Mouse (Mus musculus) gastrocnemius, adult 2 months (tissue): ENCODE measurements around the gene Hbs1l. TPM values are rescaled to one million over a fixed set of nuclear protein-coding genes. Genes with fewer than 3 reads are reported as not detected.

Source experiments
- DNase-seq: peaks from one replicate; pipeline ENCODE4 v3.0.0; 2022
- H3K27ac ChIP-seq: fragments of 200-600 bp; 2 replicates; pipeline ENCODE4 v1.8.1; 2022; ENCODE audit warnings: mild to moderate bottlenecking
- H3K4me3 ChIP-seq: fragments of 200-600 bp; 2 replicates; pipeline ENCODE4 v1.8.1; 2022; ENCODE audit warnings: mild to moderate bottlenecking, moderate library complexity
- CTCF ChIP-seq: fragments of 200-600 bp; IDR thresholded peaks from 2 replicates; pipeline ENCODE4 v1.8.1; 2022; ENCODE audit warnings: antibody characterized with exemption, mild to moderate bottlenecking, moderate library complexity
- intact Hi-C: fragments of 180-260 bp; cut with DNase I; formaldehyde crosslinking; loops from one replicate; pipeline ENCODE4 v1.15.1; 2025
- long read RNA-seq, 2 experiments: library from polyadenylated mRNA; stranded (forward); transcript quantifications; one replicate each; pipeline ENCODE4 v2.0.0; 2021
- total RNA-seq, 2 experiments: library from RNA; stranded (reverse); gene quantifications; 2 replicates each; pipeline ENCODE4 v1.2.3; 2021

Hbs1l gene
- 10 to 100 TPM; 63.3 to 64.3 TPM for total RNA-seq
- long read RNA-seq, experiment 1, transcript Hbs1l-201 (18 exons, 2,793 nt): minor isoform, 6 of 223 reads
- long read RNA-seq, experiment 1, transcript Hbs1l-209 (18 exons, 2,733 nt): major isoform, 193 of 223 reads
- long read RNA-seq, experiment 1, partial matches to known transcripts: 3 of 223 reads
- long read RNA-seq, experiment 1, other reads (novel, unspliced or antisense): 20 of 223 reads
- long read RNA-seq, experiment 2, transcript Hbs1l-209 (18 exons, 2,733 nt): major isoform, 209 of 230 reads
- long read RNA-seq, experiment 2, transcript Hbs1l-203 (5 exons, 2,625 nt): minor isoform, 5 of 230 reads
- long read RNA-seq, experiment 2, partial matches to known transcripts: 2 of 230 reads
- long read RNA-seq, experiment 2, other reads (novel, unspliced or antisense): 13 of 230 reads

DNA sequence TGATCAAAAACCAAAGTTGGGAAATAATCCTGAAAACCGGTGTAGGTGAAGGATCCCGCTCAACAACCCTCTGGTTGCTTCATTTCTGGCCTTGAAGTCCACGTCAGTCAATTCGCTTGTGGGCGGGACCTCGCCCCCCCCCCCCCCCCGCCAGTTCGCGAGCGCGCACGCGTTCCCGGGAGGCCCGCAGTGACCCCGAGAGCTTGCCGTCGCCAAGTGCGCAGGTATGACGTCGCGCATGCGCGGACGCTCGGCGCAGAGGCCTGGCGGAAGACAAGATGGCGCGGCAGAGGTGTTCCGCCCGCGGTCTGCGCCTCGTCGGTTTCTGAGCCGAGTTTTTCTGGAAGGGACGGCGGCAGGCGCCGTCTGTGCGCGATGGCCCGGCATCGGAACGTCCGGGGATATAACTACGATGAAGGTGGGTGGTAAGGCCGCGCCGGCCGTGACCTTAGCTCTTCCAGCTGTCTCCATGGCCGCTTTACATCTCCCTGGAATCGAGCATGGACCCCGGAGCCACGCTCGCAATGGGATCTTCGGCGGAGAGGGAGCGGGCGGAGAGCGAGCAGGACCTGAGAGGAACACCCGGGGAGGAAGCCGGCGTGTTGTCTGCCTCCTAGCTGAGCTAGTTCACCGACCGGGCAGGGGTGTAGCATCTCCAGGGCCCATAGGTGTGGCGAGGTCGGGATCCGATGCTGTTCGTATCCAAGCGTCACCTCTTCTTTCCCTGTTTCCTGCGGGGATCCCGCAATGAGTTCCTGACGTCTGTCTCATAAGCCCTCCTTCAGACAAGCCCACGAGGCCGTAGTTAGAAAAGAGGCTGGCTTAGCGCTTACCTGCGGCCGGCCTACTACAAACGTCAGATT is at the start of gene Hbs1l:
Gene Hbs1l (plus strand): TSS at position 221 of the 863 bp plus-strand sequence.
- intact Hi-C loops: no loop called here

DNA sequence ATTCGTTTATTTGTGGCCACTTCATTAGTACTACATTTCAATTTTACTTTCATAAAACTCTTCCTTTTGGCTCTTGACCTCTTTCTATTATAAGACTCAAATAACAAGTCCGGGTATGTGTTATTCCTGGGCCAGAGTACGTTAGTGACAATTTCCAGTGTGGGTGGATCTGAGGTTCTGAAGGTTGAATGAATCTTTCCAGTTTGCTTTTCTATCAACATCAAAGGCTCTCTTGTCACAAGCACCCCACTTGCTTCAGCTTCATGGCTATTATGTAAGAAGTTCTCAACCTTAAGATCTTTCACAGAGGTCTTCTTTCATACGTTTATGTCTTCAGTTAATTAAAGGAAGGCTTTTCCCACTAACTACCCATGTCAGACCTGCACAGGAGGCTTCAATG is 47.2 kb upstream of the Hbs1l start:
- DNase-seq: no peak
- intact Hi-C loops: no loop called here
- H3K4me3 ChIP-seq: no peak overlapping the region
- no peak overlapping the region for H3K27ac ChIP-seq
- TF ChIP-seq CTCF: no peak

More for the DNA sequence above, at the start of gene Hbs1l:
- TF ChIP-seq CTCF: no peak
- H3K4me3 ChIP-seq: peak within 1 kb of the TSS; percentile 98
- peak; percentile 96 for DNase-seq
- peak within 1 kb of the TSS; percentile 91 for H3K27ac ChIP-seq

DNA sequence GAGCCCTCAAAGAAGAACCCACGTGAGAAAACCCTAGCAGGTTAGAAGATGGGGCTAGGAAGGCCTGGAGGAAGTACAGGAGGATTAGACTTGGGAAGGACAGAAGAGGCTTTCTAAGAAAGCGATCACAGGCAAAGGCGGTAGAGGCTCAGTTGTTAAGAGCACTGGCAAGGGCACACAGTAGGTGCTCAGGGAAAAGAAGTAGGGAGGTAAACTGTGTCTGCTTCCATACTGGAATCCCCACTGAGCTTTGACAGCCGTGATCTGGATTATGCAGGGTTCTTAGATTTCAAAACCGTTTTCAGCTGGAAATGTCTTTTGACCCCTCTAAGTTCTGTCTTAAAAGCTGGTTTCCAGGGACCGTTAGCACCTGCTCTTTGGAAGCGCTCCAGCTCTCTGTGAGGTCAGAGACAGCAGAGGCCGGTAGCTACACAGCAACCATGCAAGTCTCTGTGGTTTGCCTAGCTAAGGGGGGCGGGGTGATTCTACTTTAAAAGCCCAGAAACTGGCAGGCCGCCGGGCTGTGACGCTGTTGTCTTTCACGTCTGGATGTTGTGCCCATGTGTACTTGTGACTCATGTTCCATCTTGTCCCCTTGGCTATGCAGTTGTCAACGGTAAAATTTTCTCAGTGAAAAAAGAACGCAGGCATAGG is 43.8 kb upstream of the Hbs1l start:
- intact Hi-C loops: no loop called here
- Histone ChIP-seq H3K4me3 (no peak overlapping the region), H3K27ac (no peak overlapping the region)
- peak; percentile 22 for DNase-seq
- TF ChIP-seq CTCF: no peak

DNA sequence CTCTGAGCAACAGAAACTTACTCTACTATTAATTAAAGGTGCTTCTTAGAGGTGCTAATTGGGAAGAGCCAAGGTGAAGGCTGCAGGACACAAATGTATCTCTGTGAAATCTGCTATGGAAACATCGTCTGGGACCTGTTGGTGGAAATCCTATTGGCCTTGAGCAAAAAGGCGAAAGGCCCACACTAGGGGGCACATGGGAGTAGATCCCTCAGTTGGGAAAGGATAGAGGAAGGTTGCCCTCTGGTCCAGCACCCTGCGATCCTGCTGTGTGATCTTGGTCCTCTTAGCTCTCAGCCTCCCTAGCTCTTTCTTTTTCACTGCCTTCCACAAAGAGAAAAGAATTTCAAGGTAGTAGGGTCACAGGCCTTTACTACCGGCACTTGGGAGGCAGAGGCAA is 43.0 kb upstream of the Hbs1l start:
- no peak for TF ChIP-seq CTCF
- no peak for DNase-seq
- intact Hi-C loops: no loop called here
- H3K4me3 ChIP-seq: no peak overlapping the region
- H3K27ac ChIP-seq: no peak overlapping the region

DNA sequence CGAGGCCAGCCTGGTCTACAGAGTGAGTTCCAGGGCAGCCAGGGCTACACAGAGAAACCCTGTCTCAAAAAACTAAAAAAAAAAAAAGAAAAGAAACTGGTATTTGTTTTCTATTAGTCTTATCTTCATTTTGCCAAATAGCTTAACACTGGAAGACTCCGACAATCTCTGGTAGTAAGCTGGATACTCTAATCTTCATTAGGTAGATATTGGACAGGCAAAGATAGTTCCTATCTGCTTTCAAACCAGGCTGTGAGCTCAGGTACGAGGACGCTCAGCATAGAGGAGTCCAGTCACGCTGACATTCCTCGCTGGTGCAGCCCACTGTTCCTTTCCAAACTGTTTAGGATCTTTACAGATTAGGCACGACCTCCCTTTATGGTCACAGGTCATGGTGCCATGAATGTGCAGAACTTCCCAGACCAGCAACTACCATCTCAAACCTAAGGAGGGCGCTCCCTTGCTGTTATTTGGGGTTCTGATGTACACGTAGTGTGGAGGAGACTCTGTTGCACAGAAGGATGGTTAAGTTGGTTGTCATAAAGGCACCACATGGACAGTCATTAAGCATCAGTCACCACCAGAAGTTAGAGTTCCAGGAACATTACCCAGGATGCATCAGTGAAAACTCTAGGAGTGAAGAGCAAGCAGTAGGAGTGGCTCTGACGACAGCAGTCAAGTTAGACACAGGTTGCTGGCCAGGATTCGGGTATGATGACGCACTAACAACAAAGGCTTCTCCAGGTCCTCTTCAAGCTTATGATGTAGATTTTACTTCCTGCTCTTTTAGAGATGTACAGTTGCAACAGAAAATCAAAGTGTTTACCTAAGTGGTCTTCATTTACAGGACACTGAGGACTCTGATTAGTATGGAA is 41.3 kb upstream of the Hbs1l start:
- no peak overlapping the region for H3K27ac ChIP-seq
- no peak for TF ChIP-seq CTCF
- intact Hi-C loops: no loop called here
- DNase-seq: no peak
- no peak overlapping the region for H3K4me3 ChIP-seq

DNA sequence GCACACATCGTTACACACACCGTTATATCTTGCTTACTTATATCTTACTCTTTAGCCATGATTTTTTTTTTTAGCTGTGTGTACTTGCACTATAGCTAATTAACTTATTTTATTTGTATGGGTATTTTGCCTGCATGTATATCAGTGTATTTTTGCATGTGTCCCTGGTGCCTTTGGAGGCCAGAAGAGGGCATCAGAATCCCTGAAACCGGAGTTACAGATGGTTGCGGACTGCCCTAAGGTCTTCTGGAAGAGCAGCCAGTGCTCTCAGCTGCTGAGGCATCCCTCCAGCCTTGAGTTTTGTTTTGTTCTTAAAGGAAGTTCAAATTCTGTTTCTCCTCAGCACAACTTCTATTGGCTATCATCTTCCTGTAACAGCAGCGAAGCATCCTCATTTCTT is 38.5 kb upstream of the Hbs1l start:
- Histone ChIP-seq H3K4me3 (no peak overlapping the region), H3K27ac (no peak overlapping the region)
- intact Hi-C loops: no loop called here
- no peak for TF ChIP-seq CTCF
- DNase-seq: no peak

DNA sequence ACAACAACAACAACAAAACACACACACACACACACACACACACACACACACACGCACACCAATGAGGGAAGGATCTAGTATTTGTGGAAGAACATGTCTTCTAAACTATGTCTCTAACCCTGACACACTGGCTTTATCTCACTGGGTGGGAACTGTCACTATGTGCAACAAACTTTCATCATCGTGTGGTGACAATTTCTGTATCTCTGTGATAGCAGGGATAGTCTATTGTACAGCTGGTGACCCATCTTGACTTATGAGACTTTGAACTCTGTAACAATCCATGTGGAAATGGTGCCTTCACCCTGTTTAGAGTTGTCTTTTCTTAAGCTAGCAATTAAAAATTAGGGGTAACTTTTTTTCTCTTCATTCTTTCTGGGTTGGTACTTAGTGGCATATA is 36.1 kb upstream of the Hbs1l start:
- DNase-seq: no peak
- TF ChIP-seq CTCF: no peak
- H3K27ac ChIP-seq: no peak overlapping the region
- no peak overlapping the region for H3K4me3 ChIP-seq
- intact Hi-C loops: no loop called here

DNA sequence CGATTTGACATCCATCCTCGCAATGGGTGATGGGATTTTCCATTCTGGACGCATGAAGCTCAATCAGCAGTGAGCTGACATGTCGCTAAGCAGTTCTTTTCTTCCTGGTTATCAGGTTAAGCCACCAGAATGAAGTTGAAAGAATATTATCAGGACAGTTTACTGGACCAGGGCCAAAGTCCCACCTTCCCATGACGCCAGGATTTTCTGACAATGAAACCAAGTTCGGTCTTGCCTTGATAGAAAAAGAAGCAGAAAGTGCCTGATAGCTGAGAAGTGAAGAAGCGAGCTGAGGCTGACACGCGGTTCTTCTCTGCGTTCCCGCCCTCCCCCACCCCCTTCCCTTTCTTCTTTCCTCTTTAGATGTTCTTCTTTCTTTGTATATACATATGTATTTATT is 30.6 kb upstream of the Hbs1l start:
- no peak overlapping the region for H3K27ac ChIP-seq
- H3K4me3 ChIP-seq: no peak overlapping the region
- no peak for TF ChIP-seq CTCF
- no peak for DNase-seq
- intact Hi-C loops: no loop called here

DNA sequence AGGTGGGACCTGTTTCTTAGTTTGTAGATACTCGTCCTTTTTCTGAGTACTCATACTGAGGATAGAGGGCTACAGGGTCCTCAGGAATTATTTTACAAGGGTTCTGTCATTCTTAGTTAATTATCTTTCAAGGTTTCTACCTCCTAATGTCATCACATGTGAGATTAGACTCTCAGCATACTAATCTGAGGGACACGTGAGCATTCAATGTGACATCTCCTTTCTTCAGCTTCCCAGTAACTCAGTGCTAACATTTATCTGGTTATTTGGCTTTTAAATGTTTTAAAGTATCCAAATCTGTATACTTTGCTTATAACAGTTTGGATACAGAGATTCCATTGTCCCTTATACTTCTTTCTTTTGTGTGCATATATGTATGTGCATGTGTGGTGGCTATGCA is 28.3 kb upstream of the Hbs1l start:
- no peak for TF ChIP-seq CTCF
- no peak for DNase-seq
- Histone ChIP-seq H3K27ac (no peak overlapping the region), H3K4me3 (no peak overlapping the region)
- intact Hi-C loops: no loop called here

DNA sequence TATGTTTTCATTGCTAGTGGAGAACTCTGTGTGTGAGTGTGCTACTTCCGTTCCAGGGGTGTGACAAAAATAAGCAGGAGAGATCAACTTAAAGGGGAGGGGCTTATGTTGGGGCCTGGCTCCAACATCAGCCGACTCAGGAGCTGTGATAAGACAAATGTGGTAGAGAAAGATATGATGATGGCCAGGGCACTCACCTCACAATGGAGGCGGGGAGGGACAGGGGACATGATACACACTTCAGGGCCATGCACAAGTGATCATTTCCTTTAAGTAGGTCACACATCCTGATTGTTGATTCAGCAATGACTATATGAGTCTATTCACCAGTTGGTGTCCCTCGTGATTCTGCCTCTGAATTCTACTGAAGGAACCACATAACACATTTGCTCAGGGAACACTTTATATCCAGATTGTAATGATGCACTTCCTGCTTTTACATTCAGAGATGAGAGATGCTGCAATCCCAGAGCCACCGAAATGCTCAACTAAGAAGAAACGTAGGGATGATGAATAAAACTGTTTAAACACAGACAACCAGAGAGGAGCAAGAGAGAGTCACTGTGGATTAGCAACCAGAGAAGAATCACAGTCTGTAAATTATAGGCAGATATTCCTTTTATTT is 26.9 kb upstream of the Hbs1l start:
- H3K27ac ChIP-seq: no peak overlapping the region
- DNase-seq: no peak
- intact Hi-C loops: no loop called here
- no peak for TF ChIP-seq CTCF
- H3K4me3 ChIP-seq: no peak overlapping the region

DNA sequence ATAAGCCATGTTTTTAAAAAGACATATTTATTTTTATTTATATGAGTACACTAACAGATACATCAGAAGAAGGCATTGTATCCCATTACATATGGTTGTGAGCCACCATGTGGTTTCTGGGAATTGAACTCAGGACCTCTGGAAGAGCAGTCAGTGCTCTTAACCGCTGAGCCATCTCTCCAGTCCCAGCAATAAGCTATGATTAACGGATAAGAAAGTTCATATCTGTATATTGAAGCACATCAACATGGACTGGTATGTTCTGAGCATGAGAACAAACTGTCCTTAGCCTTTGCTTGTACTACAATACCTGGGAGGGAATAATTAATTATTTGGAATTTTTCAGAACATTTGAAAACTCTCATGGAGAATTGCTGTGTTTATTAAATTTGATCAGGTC is 25.9 kb upstream of the Hbs1l start:
- TF ChIP-seq CTCF: no peak
- H3K4me3 ChIP-seq: no peak overlapping the region
- DNase-seq: no peak
- no peak overlapping the region for H3K27ac ChIP-seq
- intact Hi-C loops: no loop called here

DNA sequence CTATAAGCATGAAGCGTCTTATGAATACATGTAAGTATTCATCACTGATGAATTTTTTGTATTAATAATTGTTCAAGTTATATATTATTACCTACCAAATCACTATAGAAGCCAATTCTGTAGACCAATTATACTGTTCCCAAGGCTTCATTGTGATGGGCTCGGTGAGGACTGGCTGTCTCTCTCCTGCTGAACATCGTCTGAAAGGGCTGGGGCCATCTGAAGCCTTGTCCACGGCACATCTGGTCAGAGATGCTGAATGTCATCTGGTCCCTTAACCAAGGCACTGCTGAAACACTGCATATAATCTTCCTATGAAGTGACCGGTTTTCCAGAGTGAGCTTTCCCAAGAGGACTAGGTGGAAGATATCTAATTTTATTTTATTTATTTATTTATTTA is 24.9 kb upstream of the Hbs1l start:
- H3K27ac ChIP-seq: no peak overlapping the region
- no peak for DNase-seq
- H3K4me3 ChIP-seq: no peak overlapping the region
- TF ChIP-seq CTCF: no peak
- intact Hi-C loops: no loop called here
